Mouse (Mus musculus) E14TG2a.4 (cell line): ENCODE results near the gene Gm20388.

Source experiments
- CTCF ChIP-seq: conservative IDR thresholded peaks from 2 replicates; pipeline ENCODE4 v1.5.1; 2014; ENCODE audit warnings: low read length
- NANOG ChIP-seq: IDR thresholded peaks from 2 replicates; pipeline ENCODE4 v1.6.1; 2014; ENCODE audit warnings: borderline replicate concordance, low read length, mixed read lengths

DNA sequence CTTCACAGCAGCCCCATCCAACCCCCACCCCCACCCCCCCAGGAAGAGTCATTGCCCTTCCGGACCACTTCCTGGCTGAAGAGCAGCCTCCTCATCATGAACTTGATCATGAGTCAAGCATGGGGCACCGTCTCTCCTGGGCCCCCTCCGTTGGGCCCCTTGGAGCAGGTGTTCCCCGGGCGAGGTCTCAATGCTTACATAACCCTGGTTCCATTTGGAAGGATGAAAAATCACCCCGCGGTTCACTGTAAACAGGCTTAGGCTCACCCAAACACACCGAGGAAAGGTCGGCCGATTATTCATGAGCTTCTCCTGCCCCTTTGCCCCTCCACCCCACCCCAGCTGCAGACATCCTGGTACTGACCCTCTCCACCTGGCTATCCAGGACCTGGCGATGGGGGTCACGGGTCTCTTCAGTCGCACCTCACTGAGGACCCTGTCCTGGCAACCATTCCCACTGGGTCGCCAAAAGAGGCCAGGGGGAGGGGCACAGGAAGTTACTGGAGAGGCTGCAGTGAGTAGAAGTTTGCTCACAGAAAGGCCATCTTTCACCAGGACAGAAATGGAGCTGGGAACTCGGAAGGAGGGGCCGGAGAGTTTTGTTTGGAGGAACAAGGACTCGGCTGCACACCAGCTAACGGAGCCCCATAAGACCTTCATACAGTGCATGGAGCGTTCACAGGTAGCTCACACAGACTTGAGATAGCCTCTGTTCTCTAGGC lies 1133.2 kb downstream of the Gm20388 start:
- TF ChIP-seq CTCF (no peak), NANOG (no peak)
